Mouse (Mus musculus) kidney, embryonic 15.5 days (tissue): ENCODE measurements at regions not wholly inside any gene's neighbourhood (a gene's known extent, or its start where the extent isn't known, plus 50 kb on each side); places are given as distances from the start of the nearest gene placed in this dataset.
A peak's percentile ranks its signal among the peaks of the same experiment; 100 is the strongest.

Experiments used
- ATAC-seq: fragments of 200-750 bp; cut with Nextera tagmentation; replicated peaks from 2 replicates; pipeline ENCODE4 v1.8.0; 2017; ENCODE audit warnings: moderate TSS enrichment; ENCODE audit not compliant: low FRiP score
- H3K27ac ChIP-seq: fragments of 300-500 bp; sonication (generic); 2 replicates; pipeline ENCODE4 v1.5.1; 2015; ENCODE audit warnings: mild to moderate bottlenecking, inconsistent platforms
- H3K27me3 ChIP-seq: fragments of 300-500 bp; sonication (generic); 2 replicates; pipeline ENCODE4 v1.6.1; 2015; ENCODE audit warnings: inconsistent platforms
- H3K36me3 ChIP-seq: fragments of 300-500 bp; sonication (generic); 2 replicates; pipeline ENCODE4 v1.6.1; 2015; ENCODE audit warnings: inconsistent platforms
- H3K4me1 ChIP-seq: fragments of 300-500 bp; sonication (generic); 2 replicates; pipeline ENCODE4 v1.6.1; 2015; ENCODE audit warnings: inconsistent platforms
- H3K4me2 ChIP-seq: fragments of 300-500 bp; sonication (generic); 2 replicates; pipeline ENCODE4 v1.6.1; 2015; ENCODE audit warnings: moderate library complexity, mild to moderate bottlenecking, inconsistent platforms
- H3K4me3 ChIP-seq: fragments of 300-500 bp; sonication (generic); replicated peaks from 2 replicates; pipeline ENCODE4 v1.5.1; 2015; ENCODE audit warnings: mild to moderate bottlenecking, inconsistent platforms
- H3K9ac ChIP-seq: fragments of 300-500 bp; sonication (generic); 2 replicates; pipeline ENCODE4 v1.6.1; 2015; ENCODE audit warnings: mild to moderate bottlenecking, inconsistent platforms
- H3K9me3 ChIP-seq: fragments of 300-500 bp; sonication (generic); replicated peaks from 2 replicates; pipeline ENCODE4 v1.6.1; 2016; ENCODE audit warnings: inconsistent platforms
- WGBS: fragments of 180-500 bp; shearing (Covaris S2); methylation state at CpG from one replicate; pipeline ENCODE4 v1.1.7; 2015; ENCODE audit warnings: mixed read lengths; 5-methylcytosine and 5-hydroxymethylcytosine counted together

DNA sequence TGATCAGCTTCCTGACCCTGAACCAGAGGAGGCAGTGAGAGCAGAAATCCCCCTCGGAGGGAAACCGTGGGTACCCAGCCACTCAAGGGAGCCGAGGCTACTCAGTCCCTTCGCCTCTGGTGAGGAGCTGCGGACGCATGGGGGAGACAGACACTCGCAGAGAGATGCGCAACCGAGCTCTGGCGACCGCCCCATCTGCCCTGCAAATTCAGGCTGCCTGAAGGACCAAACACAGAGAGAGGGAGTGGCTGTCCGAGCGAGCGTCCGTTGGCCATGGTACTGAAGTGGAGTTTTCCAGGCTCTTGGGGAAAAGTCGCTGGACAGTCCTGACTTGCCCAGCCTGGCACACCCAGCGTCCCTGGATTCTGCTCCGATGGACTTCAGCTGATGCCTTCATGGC, 95.2 kb downstream of the Mrm1 start:
- Histone ChIP-seq H3K4me1 (no peaks in the 10 kb centered on the region), H3K27me3 (peaks cover 26% of the 10 kb centered on the region), H3K27ac (no peak overlapping the region), H3K9me3 (no peaks in the 10 kb centered on the region), H3K4me2 (no peak overlapping the region), H3K36me3 (no peaks in the 10 kb centered on the region), H3K4me3 (no peak overlapping the region), H3K9ac (no peak overlapping the region)
- peak; percentile 67 for ATAC-seq
- WGBS = 4% methylated on average over 18 of the region's 18 CpGs

DNA sequence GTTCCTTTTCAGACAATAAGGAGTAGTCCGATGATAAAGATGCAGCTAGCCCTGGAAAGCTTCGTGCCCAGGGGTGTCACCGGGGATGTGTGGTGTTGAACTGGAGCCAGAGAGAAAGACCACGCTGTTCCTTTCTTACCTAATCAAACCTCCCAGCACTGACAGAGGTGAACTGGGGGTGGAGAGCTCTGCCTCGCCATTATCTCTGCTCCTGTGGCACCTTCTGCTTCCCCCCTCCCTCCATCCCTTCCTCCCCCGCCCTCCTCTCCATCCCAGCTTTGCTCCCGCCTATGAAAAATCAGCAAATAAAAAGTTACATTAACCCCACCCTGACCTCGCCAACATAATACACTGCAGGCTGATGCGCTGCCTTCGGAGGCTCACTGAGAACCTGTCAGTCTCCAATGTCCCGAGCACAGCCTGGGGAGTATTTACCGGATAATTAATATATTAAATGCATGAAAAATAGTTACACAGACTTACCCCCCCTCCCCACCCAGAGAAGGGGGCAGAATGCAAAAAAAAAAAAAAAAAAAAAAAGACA, 96.6 kb downstream of the Mrm1 start:
- Histone ChIP-seq H3K9me3 (no peaks in the 10 kb centered on the region), H3K4me1 (no peaks in the 10 kb centered on the region), H3K9ac (no peak overlapping the region), H3K36me3 (no peaks in the 10 kb centered on the region), H3K4me2 (no peak overlapping the region), H3K4me3 (no peak overlapping the region), H3K27me3 (peaks cover 26% of the 10 kb centered on the region), H3K27ac (no peak overlapping the region)
- 53% methylated on average over 12 of the region's 12 CpGs for WGBS
- ATAC-seq = no peak

DNA sequence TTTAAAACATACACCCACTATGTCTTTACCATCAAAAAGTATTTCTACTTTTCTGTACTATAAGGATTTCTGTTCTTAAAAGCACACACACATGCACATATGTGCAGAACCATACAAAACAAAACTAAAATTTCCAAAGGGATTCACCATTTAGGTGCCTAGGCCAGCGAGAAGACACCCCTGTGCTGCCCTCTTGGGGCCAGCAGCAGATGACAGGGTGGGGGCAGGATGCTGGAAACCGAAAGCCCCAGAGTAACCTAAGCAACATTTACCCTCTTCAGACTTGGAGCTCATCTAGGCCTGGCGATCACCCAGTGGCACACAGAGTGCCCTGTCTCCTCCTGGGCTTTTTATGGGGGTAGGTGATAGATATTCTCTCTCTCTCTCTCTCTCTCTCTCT, 97.3 kb downstream of the Mrm1 start:
- ATAC-seq = no peak

DNA sequence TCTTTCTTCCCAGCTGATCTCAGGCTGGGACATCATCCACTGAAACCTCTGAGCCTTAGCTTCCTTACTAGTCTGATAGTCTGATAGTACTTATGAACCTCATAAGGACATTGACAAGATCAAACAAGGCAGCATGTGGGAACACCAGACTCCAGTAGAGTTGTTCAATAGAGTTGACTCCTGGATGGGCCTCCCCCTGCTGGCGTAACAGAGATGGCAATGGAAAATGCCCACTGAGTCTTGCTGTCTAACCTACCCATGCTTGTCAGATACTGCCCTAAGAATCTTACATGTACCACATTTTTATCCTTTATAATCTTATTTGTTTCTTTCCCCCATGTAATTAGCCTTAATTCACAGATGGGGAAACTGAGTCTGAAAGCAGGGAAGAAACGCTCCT, 98.2 kb downstream of the Mrm1 start:
- H3K27ac ChIP-seq = no peak overlapping the region
- 63% methylated on average over 2 of the region's 2 CpGs for WGBS
- H3K27me3 ChIP-seq = peaks cover 15% of the 10 kb centered on the region
- no peaks in the 10 kb centered on the region for H3K9me3 ChIP-seq
- H3K4me3 ChIP-seq = no peak overlapping the region
- no peaks in the 10 kb centered on the region for H3K36me3 ChIP-seq
- no peaks in the 10 kb centered on the region for H3K4me1 ChIP-seq
- no peak for ATAC-seq
- no peak overlapping the region for H3K9ac ChIP-seq
- H3K4me2 ChIP-seq = no peak overlapping the region

More for the DNA sequence above, 97.3 kb downstream of the Mrm1 start:
- WGBS = 39% methylated on average over 3 of the region's 3 CpGs
- Histone ChIP-seq H3K9ac (no peak overlapping the region), H3K9me3 (no peaks in the 10 kb centered on the region), H3K4me1 (no peaks in the 10 kb centered on the region), H3K4me3 (no peak overlapping the region), H3K4me2 (no peak overlapping the region), H3K36me3 (no peaks in the 10 kb centered on the region), H3K27ac (no peak overlapping the region), H3K27me3 (peaks cover 22% of the 10 kb centered on the region)

DNA sequence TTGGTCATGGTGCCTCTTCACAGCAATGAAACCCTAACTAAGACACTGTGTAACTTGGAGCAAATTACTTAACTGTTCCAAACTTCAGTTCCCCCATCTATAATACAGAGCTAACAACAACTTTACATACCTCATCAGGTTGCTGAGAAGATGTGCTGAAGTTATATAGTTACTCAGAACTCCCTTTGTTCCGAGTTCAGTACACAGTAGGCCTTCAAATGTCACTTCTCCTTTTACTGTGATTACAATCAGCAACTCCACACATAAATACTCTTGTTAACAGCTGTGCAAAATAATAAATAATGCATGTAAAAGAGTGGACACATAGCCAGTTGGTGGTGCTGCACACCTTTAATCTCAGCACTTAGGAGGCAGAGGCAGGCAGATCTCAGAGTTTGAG, 99.5 kb downstream of the Mrm1 start:
- H3K9me3 ChIP-seq = no peaks in the 10 kb centered on the region
- H3K27me3 ChIP-seq = peaks cover 9% of the 10 kb centered on the region
- no peaks in the 10 kb centered on the region for H3K4me1 ChIP-seq
- no peak overlapping the region for H3K9ac ChIP-seq
- no peaks in the 10 kb centered on the region for H3K36me3 ChIP-seq
- no peak for ATAC-seq
- WGBS = 84% methylated on average over 1 of the region's 1 CpGs
- no peak overlapping the region for H3K4me2 ChIP-seq
- no peak overlapping the region for H3K27ac ChIP-seq
- H3K4me3 ChIP-seq = no peak overlapping the region

DNA sequence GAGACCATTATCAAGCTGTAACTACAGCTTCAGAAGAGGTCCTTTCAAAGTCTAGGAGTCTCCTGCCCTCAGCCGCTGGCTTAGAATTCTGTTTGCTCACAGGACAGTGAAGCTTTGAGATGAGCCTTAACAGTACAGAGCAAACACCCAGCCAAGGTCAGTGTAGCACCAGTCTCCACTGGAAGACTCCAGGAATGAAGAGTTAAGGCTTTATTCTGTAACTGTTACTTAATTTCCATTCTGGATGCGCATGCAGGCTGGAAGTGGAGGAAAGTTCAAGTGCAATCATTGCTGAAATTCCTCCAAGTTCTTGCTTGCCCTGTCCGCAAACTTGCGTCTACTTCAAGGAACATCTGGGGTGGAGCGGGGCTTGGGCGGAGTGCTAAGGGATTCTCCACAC, 106.6 kb downstream of the Mrm1 start:
- peaks cover 24% of the 10 kb centered on the region for H3K27me3 ChIP-seq
- no peaks in the 10 kb centered on the region for H3K36me3 ChIP-seq
- no peak overlapping the region for H3K4me2 ChIP-seq
- H3K27ac ChIP-seq = no peak overlapping the region
- H3K4me1 ChIP-seq = peaks cover 9% of the 10 kb centered on the region
- no peaks in the 10 kb centered on the region for H3K9me3 ChIP-seq
- H3K4me3 ChIP-seq = no peak overlapping the region
- no peak for ATAC-seq
- WGBS = 91% methylated on average over 6 of the region's 6 CpGs
- no peak overlapping the region for H3K9ac ChIP-seq

DNA sequence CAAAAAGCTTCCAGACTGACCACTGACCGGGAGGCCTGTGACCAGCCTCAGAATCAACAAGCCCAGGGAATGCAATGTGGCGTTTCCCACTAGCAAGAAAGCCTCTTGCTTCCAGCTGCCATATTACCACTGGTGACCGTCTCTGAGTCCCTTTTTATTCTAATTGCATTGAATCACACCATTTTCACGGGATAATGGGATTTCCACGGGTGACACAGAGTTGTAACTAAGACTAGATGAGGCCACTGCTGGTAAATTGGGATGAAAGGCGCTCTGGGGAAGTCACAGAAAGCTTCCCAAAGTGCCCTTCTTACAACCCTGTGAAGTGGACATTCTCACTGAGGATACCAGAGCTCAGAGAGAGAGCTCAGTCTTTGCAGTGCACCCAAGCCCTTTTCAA, 107.4 kb downstream of the Mrm1 start:
- Histone ChIP-seq H3K27me3 (peaks cover 32% of the 10 kb centered on the region), H3K27ac (no peak overlapping the region), H3K4me1 (peaks cover 18% of the 10 kb centered on the region), H3K9me3 (no peaks in the 10 kb centered on the region), H3K4me2 (no peak overlapping the region), H3K9ac (no peak overlapping the region), H3K36me3 (no peaks in the 10 kb centered on the region), H3K4me3 (no peak overlapping the region)
- 68% methylated on average over 6 of the region's 6 CpGs for WGBS
- no peak for ATAC-seq

DNA sequence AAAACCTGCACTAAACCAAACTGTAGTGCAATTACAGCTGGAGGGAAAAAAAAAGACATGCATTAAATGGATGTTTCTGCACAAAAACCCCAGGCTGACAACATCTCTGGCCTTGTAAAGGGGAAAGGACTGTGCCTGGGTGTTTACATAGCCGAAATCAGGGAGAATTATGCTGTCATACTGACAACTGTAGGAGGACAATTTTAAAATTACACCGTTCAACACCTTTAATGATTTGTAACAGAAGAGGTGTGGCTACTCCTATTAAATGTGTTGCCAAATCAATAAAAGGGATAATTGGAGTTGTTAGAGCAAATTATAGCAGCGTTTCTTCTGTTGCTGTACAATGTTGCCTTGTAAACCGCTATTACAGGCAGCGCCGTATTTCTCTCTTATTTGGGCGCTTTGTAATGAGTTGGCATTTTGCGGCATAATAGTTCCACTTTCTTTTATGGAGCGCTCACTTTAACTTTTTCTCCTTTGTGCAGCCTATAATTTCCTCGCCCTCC, 111.0 kb downstream of the Mrm1 start:
- no peak overlapping the region for H3K9ac ChIP-seq
- ATAC-seq = no peak
- no peak overlapping the region for H3K4me2 ChIP-seq
- peaks cover 33% of the 10 kb centered on the region for H3K27me3 ChIP-seq
- H3K4me3 ChIP-seq = no peak overlapping the region
- H3K27ac ChIP-seq = no peak overlapping the region
- WGBS = 48% methylated on average over 10 of the region's 10 CpGs
- H3K36me3 ChIP-seq = no peaks in the 10 kb centered on the region
- H3K9me3 ChIP-seq = no peaks in the 10 kb centered on the region
- H3K4me1 ChIP-seq = peaks cover 20% of the 10 kb centered on the region

DNA sequence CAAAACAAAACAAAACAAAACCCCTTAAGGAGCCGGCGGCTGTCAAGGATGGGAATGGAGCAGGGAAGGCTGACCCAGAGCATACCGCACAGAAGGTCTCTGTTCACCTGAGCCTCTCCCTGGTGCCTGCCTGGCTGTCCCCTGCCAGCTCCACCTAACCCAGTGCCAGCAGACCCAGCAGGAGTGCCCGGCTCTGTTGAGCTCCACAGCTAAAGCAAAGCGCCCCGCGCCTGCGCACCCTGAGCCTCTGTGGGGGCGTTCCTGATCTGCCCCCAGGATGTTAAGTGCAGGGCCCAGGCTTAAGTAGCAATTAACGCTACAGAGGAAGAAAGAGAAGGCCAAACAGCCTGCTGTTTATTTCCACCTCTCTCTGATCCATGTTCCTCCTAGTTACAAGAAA, 111.5 kb downstream of the Mrm1 start:
- ATAC-seq = 0 out of 2 replicates have a peak, but pooled peaks have one; percentile 33
- Histone ChIP-seq H3K27me3 (peaks cover 38% of the 10 kb centered on the region), H3K4me1 (peaks cover 20% of the 10 kb centered on the region), H3K27ac (no peak overlapping the region), H3K9ac (no peak overlapping the region), H3K4me2 (peak overlapping the region; percentile 30; the same call in 1 of the 2 replicates), H3K4me3 (no peak overlapping the region), H3K36me3 (no peaks in the 10 kb centered on the region), H3K9me3 (no peaks in the 10 kb centered on the region)
- 9% methylated on average over 10 of the region's 10 CpGs for WGBS

DNA sequence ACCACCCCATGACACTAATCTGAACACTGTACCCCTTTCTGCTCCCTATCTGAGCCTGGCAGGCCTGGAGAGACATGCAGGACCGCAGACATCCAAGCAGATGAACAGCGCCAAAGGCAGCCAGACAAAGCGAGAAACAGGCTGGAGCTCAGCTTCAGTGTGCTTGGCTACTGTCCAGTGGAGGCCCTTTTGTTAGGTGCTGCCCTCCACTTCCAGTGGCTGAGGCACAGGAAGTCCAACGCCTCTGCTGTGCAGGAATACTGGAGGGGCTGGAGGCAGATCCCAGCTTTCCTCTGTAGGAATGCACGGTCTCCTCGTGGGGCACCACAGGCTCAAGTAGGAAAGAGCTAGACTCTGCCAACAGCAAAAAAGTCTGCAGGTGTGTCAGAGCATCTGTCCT, 112.6 kb downstream of the Mrm1 start:
- Histone ChIP-seq H3K4me3 (no peak overlapping the region), H3K9ac (no peak overlapping the region), H3K4me1 (peaks cover 28% of the 10 kb centered on the region), H3K4me2 (no peak overlapping the region), H3K27me3 (peaks cover 42% of the 10 kb centered on the region), H3K27ac (no peak overlapping the region), H3K9me3 (no peaks in the 10 kb centered on the region), H3K36me3 (no peaks in the 10 kb centered on the region)
- WGBS = 38% methylated on average over 6 of the region's 6 CpGs
- no peak for ATAC-seq

DNA sequence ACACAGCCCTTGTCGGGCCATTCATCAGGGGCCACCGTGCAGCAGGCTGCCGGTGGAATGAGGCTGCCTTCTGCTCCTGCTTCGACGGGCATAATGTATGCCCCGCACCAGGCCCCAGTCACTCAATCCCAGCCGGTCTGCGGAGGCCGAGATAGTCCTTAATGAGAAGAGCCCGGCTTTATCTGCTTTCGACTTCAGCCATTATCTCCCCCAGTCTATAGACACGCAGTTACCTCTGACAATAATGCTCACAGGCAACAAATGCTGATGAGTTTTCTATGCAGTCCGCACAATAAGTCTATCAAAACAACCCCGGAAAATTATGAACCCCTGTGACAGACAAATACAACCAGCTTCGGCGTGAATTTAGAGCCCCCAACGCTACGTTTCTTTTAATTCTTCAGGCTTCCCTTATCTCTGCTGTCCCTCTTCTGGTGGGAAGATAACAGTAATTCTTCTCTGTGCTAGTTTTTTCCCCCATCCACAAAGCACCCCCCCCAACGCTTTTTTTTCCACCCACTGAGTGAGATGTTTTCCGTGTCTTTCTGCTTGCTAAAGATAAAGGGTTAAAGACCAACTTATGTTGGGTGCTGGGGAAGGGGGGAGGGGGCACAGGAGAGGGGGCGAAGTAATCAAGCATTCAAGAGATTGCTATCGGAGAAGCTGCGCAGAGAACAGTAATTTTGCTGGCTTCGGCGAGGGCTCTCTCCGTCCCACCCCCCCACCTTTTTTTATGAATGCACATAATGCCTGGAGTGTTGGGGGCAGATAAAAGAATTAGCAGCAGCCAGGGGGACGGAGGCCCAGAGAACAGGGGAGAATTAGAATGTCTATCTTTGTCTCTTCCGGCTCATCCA, 117.8 kb downstream of the Mrm1 start:
- Histone ChIP-seq H3K4me2 (peak overlapping the region; percentile 44), H3K4me1 (peaks cover 39% of the 10 kb centered on the region), H3K9me3 (no peaks in the 10 kb centered on the region), H3K9ac (no peak overlapping the region), H3K27ac (no peak overlapping the region), H3K4me3 (no peak overlapping the region), H3K27me3 (peaks cover 28% of the 10 kb centered on the region), H3K36me3 (no peaks in the 10 kb centered on the region)
- 12% methylated on average over 28 of the region's 28 CpGs for WGBS
- ATAC-seq = no peak

DNA sequence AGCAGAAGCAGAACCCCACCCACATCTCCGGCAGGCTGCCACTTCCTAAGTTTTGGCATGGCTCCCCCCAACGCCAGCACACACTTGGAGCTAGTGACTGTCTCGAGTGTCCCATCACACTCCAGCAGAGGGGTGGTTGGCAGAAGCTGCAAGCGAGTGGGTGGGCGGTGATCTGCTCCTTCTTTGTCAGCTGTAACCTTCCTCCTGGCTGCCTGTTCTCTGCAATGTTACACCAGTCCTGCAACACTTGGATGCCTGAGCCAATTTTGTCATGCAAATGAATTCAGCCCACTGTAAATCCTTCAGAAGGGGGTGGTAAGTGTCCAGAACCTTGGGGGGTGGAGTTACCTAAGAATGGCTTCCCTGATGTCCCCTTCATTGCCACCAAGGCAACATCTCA, 121.8 kb downstream of the Mrm1 start:
- no peak for ATAC-seq
- peaks cover 38% of the 10 kb centered on the region for H3K4me1 ChIP-seq
- H3K27me3 ChIP-seq = peaks cover 22% of the 10 kb centered on the region
- no peaks in the 10 kb centered on the region for H3K9me3 ChIP-seq
- H3K9ac ChIP-seq = no peak overlapping the region
- no peak overlapping the region for H3K4me2 ChIP-seq
- WGBS = 23% methylated on average over 5 of the region's 5 CpGs
- H3K36me3 ChIP-seq = no peaks in the 10 kb centered on the region
- no peak overlapping the region for H3K4me3 ChIP-seq
- H3K27ac ChIP-seq = no peak overlapping the region
